ENCODE assay signal across 28 mouse cellular contexts in the genomic region with DNA sequence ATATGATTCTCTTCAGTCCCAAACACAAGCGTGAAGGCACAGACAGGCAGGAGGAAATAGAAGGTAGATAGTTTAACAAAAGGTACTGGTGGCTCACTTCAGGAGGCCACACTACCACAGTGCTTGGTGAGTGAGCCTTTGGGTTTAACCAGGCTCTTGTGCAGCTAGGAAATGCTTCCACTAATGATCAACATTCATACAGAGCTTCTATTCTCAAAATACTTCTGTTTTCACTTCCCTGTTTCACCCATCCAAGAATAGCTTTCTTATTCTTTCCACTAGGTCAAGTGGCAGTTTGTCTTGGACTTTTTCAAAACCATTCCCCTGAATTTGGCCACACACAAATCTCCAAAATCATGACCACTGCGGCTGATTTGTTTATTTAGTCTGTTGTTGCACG. TPM values are rescaled to one million over a fixed set of nuclear protein-coding genes. Genes with fewer than 3 reads are reported as not detected.
DNase-seq lines count a peak whose midpoint lies in the region; ATAC-seq and TF ChIP-seq lines count a peak whose summit lies in the region.
"Had no signal": no experiment of that assay in that cellular context is flagged by ENCODE, and none has a peak within 500 bp of the region (broad histone marks: within the 10 kb centered on the region; RNA-seq: fewer than 3 reads in every experiment).

No protein-coding gene starts in this region.

- WGBS in spleen, adult 2 months: 52% methylated on average over 3 of the region's 3 CpGs
- 74% methylated on average over 3 of the region's 3 CpGs for WGBS in intestine, embryonic 16.5 days

- no peaks in the 10 kb centered on the region for H3K36me3 ChIP-seq in spleen, adult 2 months (ENCODE audit: control insufficient read depth, insufficient read depth, low read length)
- no peaks in the 10 kb centered on the region for H3K36me3 ChIP-seq in splenic B cell, adult 2 months (ENCODE audit: control insufficient read depth, insufficient read depth, low read length, poor library complexity, severe bottlenecking)
- no peaks in the 10 kb centered on the region for H3K36me3 ChIP-seq in intestine, embryonic 16.5 days (ENCODE audit: control insufficient read depth, insufficient read depth, low read length)
- H3K36me3 ChIP-seq: embryonic facial prominence, embryonic 10.5 days; embryonic facial prominence, embryonic 15.5 days; kidney, embryonic 15.5 days; limb, embryonic 12.5 days; lung, embryonic 15.5 days; midbrain, embryonic 13.5 days had no signal

- H3K9ac ChIP-seq in intestine, embryonic 16.5 days (ENCODE audit: low read depth, low read length): no peak overlapping the region
- H3K9ac ChIP-seq: embryonic facial prominence, embryonic 15.5 days; forebrain, embryonic 13.5 days; hindbrain, embryonic 14.5 days; kidney, embryonic 15.5 days; limb, embryonic 12.5 days; lung, embryonic 15.5 days; midbrain, embryonic 13.5 days had no signal

- ATAC-seq in megakaryocyte, adult 5-6 weeks (ENCODE audit: poor library complexity, severe bottlenecking): peak; percentile 75
- no peak for ATAC-seq in intestine, embryonic 16.5 days
- ATAC-seq: forebrain, embryonic 13.5 days; midbrain, embryonic 13.5 days had no signal

- intact Hi-C loops in left cerebral cortex, postnatal 14 days (cut with DNase I): no loop called here

- DNase-seq in spleen, adult 2 months (ENCODE audit: low read depth in 1 of 2, low spot score in 2 of 2): peak in 1 of 2 experiments; percentile 4
- no peak for DNase-seq in spleen, postnatal 10 days (ENCODE audit: low spot score in 2 of 2)
- peak; percentile 49 for DNase-seq in splenic B cell, adult 2 months (ENCODE audit: low read depth, low spot score)
- no peak for DNase-seq in left cerebral cortex, postnatal 14 days (ENCODE audit: low spot score in 2 of 2)
- no peak for DNase-seq in layer of hippocampus, adult 9-10 months (ENCODE audit: low spot score)
- DNase-seq: adrenal gland, postnatal 10 days; cerebellum, adult 18-20 months; cerebellum, postnatal 10 days; gastrocnemius, postnatal 14 days; heart, adult 18-20 months; kidney, adult 11 months; kidney, postnatal 25 days; right cerebral cortex, adult 18-20 months; thymus, adult 18-20 months; thymus, postnatal 25 days had no signal

- peaks cover 8% of the 10 kb centered on the region; the same call in 1 of the 2 replicates for H3K4me1 ChIP-seq in spleen, adult 2 months (ENCODE audit: control insufficient read depth, insufficient read depth, insufficient read length)
- peaks cover 40% of the 10 kb centered on the region for H3K4me1 ChIP-seq in bone marrow macrophage, adult 2 months (ENCODE audit: control insufficient read depth, insufficient read depth, low read length)
- H3K4me1 ChIP-seq in intestine, embryonic 16.5 days (ENCODE audit: control insufficient read depth, insufficient read depth, low read length): peaks cover 9% of the 10 kb centered on the region
- H3K4me1 ChIP-seq: embryonic facial prominence, embryonic 10.5 days; embryonic facial prominence, embryonic 15.5 days; lung, embryonic 15.5 days; midbrain, embryonic 13.5 days had no signal

- TF ChIP-seq POLR2A in spleen, adult 2 months (IDR thresholded peaks at IDR 0.05; ENCODE audit: low read depth, low read length): no peak
- TF ChIP-seq POLR2A in bone marrow macrophage, adult 2 months (IDR thresholded peaks at IDR 0.05; ENCODE audit: borderline replicate concordance, low read depth, low read length): no peak

- no peaks in the 10 kb centered on the region for H3K27me3 ChIP-seq in spleen, adult 2 months (ENCODE audit: control insufficient read depth, insufficient read depth, low read length)
- no peaks in the 10 kb centered on the region for H3K27me3 ChIP-seq in splenic B cell, adult 2 months (ENCODE audit: control insufficient read depth, insufficient read depth, low read length, poor library complexity, severe bottlenecking)
- no peaks in the 10 kb centered on the region for H3K27me3 ChIP-seq in intestine, embryonic 16.5 days (replicated peaks; ENCODE audit: control insufficient read depth, insufficient read depth, low read length)
- H3K27me3 ChIP-seq: embryonic facial prominence, embryonic 15.5 days; forebrain, embryonic 13.5 days; kidney, embryonic 15.5 days; limb, embryonic 12.5 days; lung, embryonic 15.5 days; midbrain, embryonic 13.5 days had no signal

- H3K4me2 ChIP-seq in intestine, embryonic 16.5 days (ENCODE audit: low read depth, low read length): no peak overlapping the region
- H3K4me2 ChIP-seq: embryonic facial prominence, embryonic 15.5 days; forebrain, embryonic 13.5 days; heart, embryonic 11.5 days; hindbrain, embryonic 14.5 days; kidney, embryonic 15.5 days; limb, embryonic 12.5 days; lung, embryonic 15.5 days; midbrain, embryonic 13.5 days had no signal

- H3K9me3 ChIP-seq in intestine, embryonic 16.5 days (ENCODE audit: control insufficient read depth, low read length): no peaks in the 10 kb centered on the region
- H3K9me3 ChIP-seq: embryonic facial prominence, embryonic 10.5 days; embryonic facial prominence, embryonic 15.5 days; forebrain, embryonic 13.5 days; kidney, embryonic 15.5 days; limb, embryonic 12.5 days; lung, embryonic 15.5 days; midbrain, embryonic 13.5 days had no signal

- H3K4me3 ChIP-seq in spleen, adult 2 months (ENCODE audit: extremely low read depth, insufficient read depth, insufficient read length): no peak overlapping the region
- peak overlapping the region; percentile 44 for H3K4me3 ChIP-seq in bone marrow macrophage, adult 2 months (ENCODE audit: insufficient read depth, low read length)
- no peak overlapping the region for H3K4me3 ChIP-seq in intestine, embryonic 16.5 days (ENCODE audit: low read length)
- H3K4me3 ChIP-seq: embryonic facial prominence, embryonic 10.5 days; embryonic facial prominence, embryonic 15.5 days; forebrain, embryonic 13.5 days; kidney, embryonic 15.5 days; limb, embryonic 12.5 days; lung, embryonic 15.5 days; midbrain, embryonic 13.5 days had no signal

- peak overlapping the region; percentile 45 for H3K27ac ChIP-seq in spleen, adult 2 months (ENCODE audit: insufficient read depth, low read length)
- H3K27ac ChIP-seq in bone marrow macrophage, adult 2 months (ENCODE audit: insufficient read depth, low read depth, low read length): peak overlapping the region; percentile 100
- no peak overlapping the region for H3K27ac ChIP-seq in intestine, embryonic 16.5 days (ENCODE audit: low read length)
- H3K27ac ChIP-seq: embryonic facial prominence, embryonic 10.5 days; embryonic facial prominence, embryonic 15.5 days; forebrain, embryonic 13.5 days; hindbrain, embryonic 14.5 days; kidney, embryonic 15.5 days; limb, embryonic 12.5 days; lung, embryonic 15.5 days; midbrain, embryonic 13.5 days; stomach, postnatal 0 days had no signal

- TF ChIP-seq CTCF in spleen, adult 2 months (IDR thresholded peaks at IDR 0.05; ENCODE audit: extremely low read depth, insufficient read depth, insufficient read length, insufficient replicate concordance): no peak
- TF ChIP-seq CTCF in bone marrow macrophage, adult 2 months (IDR thresholded peaks at IDR 0.05; ENCODE audit: low read depth, low read length): no peak

RNA-seq across cellular contexts. Expression of gene Fam214a, which starts 17.4 kb away (rescaled TPM):
- 9.1 and 10.4 TPM in 2 replicates for polyA plus RNA-seq in spleen, adult 2 months (2012; rRNA removed)
- 43.2 and 48.3 TPM in 2 replicates for polyA plus RNA-seq in bone marrow macrophage, adult 2 months (2012; ENCODE audit: insufficient read depth, insufficient read length, missing spikeins)
- 11.8 and 14.1 TPM in 2 replicates for total RNA-seq in megakaryocyte, adult 5-6 weeks (2015)
- total RNA-seq in megakaryocyte, adult 5-6 weeks (2017): 9.3 and 10.5 TPM in 2 replicates
- 10 to 100 TPM; 34.2 to 37.3 TPM for total RNA-seq in left cerebral cortex, postnatal 14 days (2021)
- polyA plus RNA-seq in intestine, embryonic 16.5 days (2015; fragmentation: Nextera tagmentation; extraction: Ambion mirVana): 7.6 and 8.6 TPM in 2 replicates
